In genomic region chr10:127075080-127075479, GRCm38 (mm10) we compare ENCODE assay signal across 9 mouse cellular contexts. TPM values are rescaled to one million over a fixed set of nuclear protein-coding genes. Genes with fewer than 3 reads are reported as not detected.
A peak's percentile ranks its signal among the peaks of the same experiment; 100 is the strongest.
DNase-seq lines count a peak whose midpoint lies in the region; ATAC-seq lines count a peak whose summit lies in the region.
"Had no signal": no experiment of that assay in that cellular context is flagged by ENCODE, and none has a peak within 500 bp of the region (broad histone marks: within the 10 kb centered on the region; RNA-seq: fewer than 3 reads in every experiment).

TSS of gene Agap2 (plus strand) at chr10:127075284.

- no peak within 1 kb of the TSS for H3K27ac ChIP-seq in midbrain, embryonic 13.5 days
- H3K27ac ChIP-seq in midbrain, embryonic 11.5 days (ENCODE audit: low read depth, low read length), result no peak within 1 kb of the TSS
- no peak within 1 kb of the TSS for H3K27ac ChIP-seq in midbrain, embryonic 16.5 days (ENCODE audit: low read length)
- H3K27ac ChIP-seq: kidney, postnatal 0 days had no signal

- H3K4me2 ChIP-seq in midbrain, embryonic 13.5 days (replicated peaks), result no peak within 1 kb of the TSS
- H3K4me2 ChIP-seq in midbrain, embryonic 11.5 days, result no peak within 1 kb of the TSS
- peak within 1 kb of the TSS; percentile 25; the same call in 1 of the 2 replicates for H3K4me2 ChIP-seq in midbrain, embryonic 16.5 days (ENCODE audit: low read length)

- H3K9ac ChIP-seq in midbrain, embryonic 13.5 days (replicated peaks), result 0 out of 2 replicates have a peak within 1 kb of the TSS, but pooled peaks have one; percentile 7
- no peak within 1 kb of the TSS for H3K9ac ChIP-seq in midbrain, embryonic 11.5 days (ENCODE audit: low read length)
- H3K9ac ChIP-seq in midbrain, embryonic 16.5 days (ENCODE audit: low read depth, low read length), result no peak within 1 kb of the TSS

- 68% methylated on average over 9 of the region's 9 CpGs for WGBS in midbrain, embryonic 13.5 days
- 68% methylated on average over 9 of the region's 9 CpGs for WGBS in midbrain, embryonic 11.5 days
- 68% methylated on average over 9 of the region's 9 CpGs for WGBS in midbrain, embryonic 16.5 days

- H3K36me3 ChIP-seq in midbrain, embryonic 13.5 days, result no peaks in the 10 kb centered on the region
- H3K36me3 ChIP-seq in midbrain, embryonic 11.5 days (ENCODE audit: control insufficient read depth, insufficient read depth, low read length), result no peaks in the 10 kb centered on the region
- H3K36me3 ChIP-seq in midbrain, embryonic 16.5 days (ENCODE audit: control insufficient read depth, insufficient read depth, low read length), result no peaks in the 10 kb centered on the region

- H3K4me1 ChIP-seq in midbrain, embryonic 13.5 days (replicated peaks), result peaks cover 41% of the 10 kb centered on the region
- H3K4me1 ChIP-seq in midbrain, embryonic 11.5 days (ENCODE audit: control insufficient read depth, insufficient read depth, low read length), result peaks cover 15% of the 10 kb centered on the region
- peaks cover 23% of the 10 kb centered on the region for H3K4me1 ChIP-seq in midbrain, embryonic 16.5 days (ENCODE audit: control insufficient read depth, insufficient read depth, low read length)

- no peak within 1 kb of the TSS for H3K4me3 ChIP-seq in midbrain, embryonic 13.5 days (replicated peaks)
- H3K4me3 ChIP-seq in midbrain, embryonic 11.5 days (ENCODE audit: low read depth, low read length), result no peak within 1 kb of the TSS
- no peak within 1 kb of the TSS for H3K4me3 ChIP-seq in midbrain, embryonic 16.5 days (ENCODE audit: low read depth, low read length)

- H3K9me3 ChIP-seq in midbrain, embryonic 13.5 days, result no peaks in the 10 kb centered on the region
- no peaks in the 10 kb centered on the region for H3K9me3 ChIP-seq in midbrain, embryonic 11.5 days (ENCODE audit: control insufficient read depth, low read length)
- H3K9me3 ChIP-seq in midbrain, embryonic 16.5 days (replicated peaks; ENCODE audit: control insufficient read depth, low read length, poor library complexity, severe bottlenecking), result no peaks in the 10 kb centered on the region

- DNase-seq in midbrain, embryonic 11.5 days (ENCODE audit: low spot score, missing footprints), result no peak
- DNase-seq in left cerebral cortex, adult 8-10 months (ENCODE audit: low spot score in 2 of 2), result no peak
- peak; percentile 88 to 90 for DNase-seq in thymus, postnatal 36 days
- DNase-seq in ovary, postnatal 10 days (ENCODE audit: low spot score), result no peak
- no peak for DNase-seq in urinary bladder, postnatal 4 days (ENCODE audit: low spot score in 2 of 2)
- no peak for DNase-seq in right cerebral cortex, postnatal 4 days

- H3K27me3 ChIP-seq in midbrain, embryonic 13.5 days, result peaks cover 16% of the 10 kb centered on the region
- H3K27me3 ChIP-seq in midbrain, embryonic 11.5 days (ENCODE audit: control insufficient read depth, insufficient read depth, low read length), result peaks cover 9% of the 10 kb centered on the region
- H3K27me3 ChIP-seq in midbrain, embryonic 16.5 days (ENCODE audit: control insufficient read depth, insufficient read depth, low read depth, low read length), result no peaks in the 10 kb centered on the region

- no peak for ATAC-seq in midbrain, embryonic 13.5 days
- no peak for ATAC-seq in midbrain, embryonic 11.5 days (ENCODE audit: low FRiP score)
- ATAC-seq in midbrain, embryonic 16.5 days, result no peak

RNA-seq across cellular contexts. Expression of gene Agap2, which starts in this region (rescaled TPM):
- polyA plus RNA-seq in midbrain, embryonic 13.5 days (2015; fragmentation: Nextera tagmentation; extraction: Ambion mirVana), result 2.8 and 3.3 TPM in 2 replicates
- polyA plus RNA-seq in midbrain, embryonic 11.5 days (2014; fragmentation: Nextera tagmentation; extraction: Ambion mirVana), result 0.66 and 0.89 TPM in 2 replicates
- 100 to 1,000 TPM; 595 to 685 (median 631) TPM for total RNA-seq in left cerebral cortex, adult 8-10 months (2022)
- polyA plus RNA-seq in midbrain, embryonic 16.5 days (2015; fragmentation: Nextera tagmentation; extraction: Ambion mirVana), result 5.1 and 5.3 TPM in 2 replicates

Comparison
In these comparisons a context has a peak if more than half of its experiments do, and no peak if none do; other contexts are left out.
1. DNase-seq: peak in thymus, postnatal 36 days (2 of 2); none in midbrain, embryonic 11.5 days (single experiment), left cerebral cortex, adult 8-10 months (0 of 2), ovary, postnatal 10 days (single experiment), urinary bladder, postnatal 4 days (0 of 2) and right cerebral cortex, postnatal 4 days (single experiment).